Mouse (Mus musculus) naive thymus-derived CD4-positive, alpha-beta T cell, adult 2 months (primary cell): ENCODE data around the gene Gnb1l.

ENCODE experiments used
- DNase-seq: peaks from one replicate; pipeline ENCODE4 v3.0.0-alpha.2; 2011; ENCODE audit warnings: low read depth

Gene Gnb1l

GRCm38 (mm10) chr16:18547891-18548290, 49.4 kb downstream of the Gnb1l start:
- no peak for DNase-seq

GRCm38 (mm10) chr16:18551604-18552003, 53.1 kb downstream of the Gnb1l start:
- DNase-seq, result no peak

GRCm38 (mm10) chr16:18552106-18552710, 53.7 kb downstream of the Gnb1l start:
- DNase-seq, result no peak

- DNase-seq, result no peak
These were observed 56.2 kb downstream of the Gnb1l start for GRCm38 (mm10) chr16:18554721-18555120.

- DNase-seq, result no peak
These were observed 56.9 kb downstream of the Gnb1l start for GRCm38 (mm10) chr16:18555235-18555935.

- no peak for DNase-seq
These were observed 57.9 kb downstream of the Gnb1l start for GRCm38 (mm10) chr16:18556461-18556860.

GRCm38 (mm10) chr16:18564472-18564871, 66.0 kb downstream of the Gnb1l start:
- no peak for DNase-seq

- DNase-seq, result no peak
These were observed 70.1 kb downstream of the Gnb1l start for GRCm38 (mm10) chr16:18568599-18568998.

GRCm38 (mm10) chr16:18574196-18574595, 75.7 kb downstream of the Gnb1l start:
- no peak for DNase-seq

- DNase-seq, result no peak
These were observed 78.6 kb downstream of the Gnb1l start for GRCm38 (mm10) chr16:18577071-18577470.

- DNase-seq, result no peak
These were observed 79.2 kb downstream of the Gnb1l start for GRCm38 (mm10) chr16:18577599-18578160.

GRCm38 (mm10) chr16:18580389-18580788, 81.9 kb downstream of the Gnb1l start:
- DNase-seq, result no peak

GRCm38 (mm10) chr16:18581050-18581622, 82.6 kb downstream of the Gnb1l start:
- no peak for DNase-seq

GRCm38 (mm10) chr16:18581623-18582205, 83.2 kb downstream of the Gnb1l start:
- no peak for DNase-seq

- DNase-seq, result no peak
These were observed 84.1 kb downstream of the Gnb1l start for GRCm38 (mm10) chr16:18582426-18583148.

GRCm38 (mm10) chr16:18583169-18583568, 84.7 kb downstream of the Gnb1l start:
- no peak for DNase-seq

- DNase-seq, result no peak
These were observed 85.3 kb downstream of the Gnb1l start for GRCm38 (mm10) chr16:18583673-18584357.

- no peak for DNase-seq
These were observed 86.5 kb downstream of the Gnb1l start for GRCm38 (mm10) chr16:18584901-18585510.

GRCm38 (mm10) chr16:18585676-18586075, 87.2 kb downstream of the Gnb1l start:
- DNase-seq, result no peak

- no peak for DNase-seq
These were observed 87.8 kb downstream of the Gnb1l start for GRCm38 (mm10) chr16:18586076-18586905.
